Mouse (Mus musculus) forebrain, embryonic 15.5 days (tissue): Measurements from ENCODE around the gene Gm2115. TPM values are rescaled to one million over a fixed set of nuclear protein-coding genes. Genes with fewer than 3 reads are reported as not detected.

Source experiments
- ATAC-seq: fragments of 200-750 bp; cut with Nextera tagmentation; replicated peaks from 2 replicates; pipeline ENCODE4 v1.8.0; 2017; ENCODE audit warnings: mild to moderate bottlenecking, moderate TSS enrichment, moderate library complexity
- H3K27ac ChIP-seq: fragments of 300-500 bp; sonication (generic); replicated peaks from 2 replicates; pipeline ENCODE4 v1.5.1; 2015; ENCODE audit warnings: mild to moderate bottlenecking, inconsistent platforms
- H3K27me3 ChIP-seq: fragments of 300-500 bp; sonication (generic); 2 replicates; pipeline ENCODE4 v1.6.1; 2015; ENCODE audit warnings: inconsistent platforms
- H3K36me3 ChIP-seq: fragments of 300-500 bp; sonication (generic); 2 replicates; pipeline ENCODE4 v1.6.1; 2015; ENCODE audit warnings: mild to moderate bottlenecking, inconsistent platforms
- H3K4me1 ChIP-seq: fragments of 300-500 bp; sonication (generic); 2 replicates; pipeline ENCODE4 v1.6.1; 2015; ENCODE audit warnings: inconsistent platforms
- H3K4me2 ChIP-seq: fragments of 300-500 bp; sonication (generic); replicated peaks from 2 replicates; pipeline ENCODE4 v1.6.1; 2015; ENCODE audit warnings: mild to moderate bottlenecking, inconsistent platforms
- H3K4me3 ChIP-seq: fragments of 300-500 bp; sonication (generic); 2 replicates; pipeline ENCODE4 v1.5.1; 2015; ENCODE audit warnings: mild to moderate bottlenecking, inconsistent platforms
- H3K9ac ChIP-seq: fragments of 300-500 bp; sonication (generic); replicated peaks from 2 replicates; pipeline ENCODE4 v1.6.1; 2015; ENCODE audit warnings: mild to moderate bottlenecking, inconsistent platforms
- H3K9me3 ChIP-seq: fragments of 300-500 bp; sonication (generic); 2 replicates; pipeline ENCODE4 v1.6.1; 2016; ENCODE audit warnings: inconsistent platforms
- WGBS: fragments of 180-500 bp; shearing (Covaris S2); methylation state at CpG from one replicate; pipeline ENCODE4 v1.1.7; 2015; ENCODE audit warnings: mixed read lengths; 5-methylcytosine and 5-hydroxymethylcytosine counted together
- polyA plus RNA-seq: library from polyadenylated mRNA; unstranded; fragments of >200 nt; fragmentation: Nextera tagmentation; extraction: Ambion mirVana; gene quantifications from 2 replicates; pipeline ENCODE4 v1.2.1, GENCODE M21; 2015

Gene Gm2115
- polyA plus RNA-seq, 1 experiment from 2014 or later, result 0.75 TPM

DNA sequence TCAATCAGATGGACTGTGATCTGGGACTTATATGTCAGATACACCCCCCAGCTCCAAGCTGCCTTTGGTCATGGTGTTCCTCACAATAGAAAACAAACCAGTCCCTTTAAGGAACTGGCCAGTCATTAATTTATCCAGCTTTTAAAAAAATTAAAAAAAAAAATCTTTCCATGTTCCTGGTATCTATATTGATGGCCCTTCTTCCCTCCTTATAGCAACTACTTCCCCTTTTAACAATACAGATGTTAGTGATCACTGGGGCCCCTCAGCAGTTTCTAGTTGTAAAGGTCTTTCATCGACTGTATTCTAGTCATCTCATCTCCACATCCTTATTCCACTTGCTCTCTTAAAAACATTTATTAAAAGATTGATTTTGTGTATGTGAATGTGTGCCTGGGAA lies 82.9 kb downstream of the Gm2115 start:
- no peaks in the 10 kb centered on the region for H3K9me3 ChIP-seq
- 94% methylated on average over 1 of the region's 1 CpGs for WGBS
- no peak overlapping the region for H3K9ac ChIP-seq
- no peaks in the 10 kb centered on the region for H3K27me3 ChIP-seq
- H3K27ac ChIP-seq, result no peak overlapping the region
- H3K4me2 ChIP-seq, result no peak overlapping the region
- H3K4me1 ChIP-seq, result no peaks in the 10 kb centered on the region
- no peak overlapping the region for H3K4me3 ChIP-seq
- no peak for ATAC-seq
- H3K36me3 ChIP-seq, result 0 out of 2 replicates have a peak, but pooled peaks cover 6% of the 10 kb centered on the region

DNA sequence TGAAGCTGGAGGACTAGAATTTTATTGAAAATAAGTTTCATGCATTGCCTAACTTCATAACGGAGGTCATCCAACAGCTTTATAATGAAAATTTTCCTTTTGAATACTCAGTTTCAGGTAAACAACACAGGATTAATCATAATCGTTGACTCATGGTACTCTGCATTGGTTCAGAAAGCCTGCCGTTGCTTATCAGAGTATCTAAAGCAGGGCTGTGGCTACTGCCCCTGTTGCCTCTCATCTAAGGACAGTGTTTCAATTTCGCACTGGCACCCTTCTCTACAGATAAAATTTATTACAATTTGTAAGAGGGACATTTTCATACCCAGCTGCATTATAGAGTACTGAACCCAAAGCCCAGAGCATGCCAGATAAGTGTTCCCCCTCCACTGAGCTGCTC lies 83.7 kb downstream of the Gm2115 start:
- no peak overlapping the region for H3K27ac ChIP-seq
- no peak for ATAC-seq
- no peak overlapping the region for H3K4me3 ChIP-seq
- no peak overlapping the region for H3K9ac ChIP-seq
- no peaks in the 10 kb centered on the region for H3K9me3 ChIP-seq
- H3K36me3 ChIP-seq, result 0 out of 2 replicates have a peak, but pooled peaks cover 6% of the 10 kb centered on the region
- WGBS, result 91% methylated on average over 4 of the region's 4 CpGs
- no peaks in the 10 kb centered on the region for H3K4me1 ChIP-seq
- no peak overlapping the region for H3K4me2 ChIP-seq
- H3K27me3 ChIP-seq, result no peaks in the 10 kb centered on the region

DNA sequence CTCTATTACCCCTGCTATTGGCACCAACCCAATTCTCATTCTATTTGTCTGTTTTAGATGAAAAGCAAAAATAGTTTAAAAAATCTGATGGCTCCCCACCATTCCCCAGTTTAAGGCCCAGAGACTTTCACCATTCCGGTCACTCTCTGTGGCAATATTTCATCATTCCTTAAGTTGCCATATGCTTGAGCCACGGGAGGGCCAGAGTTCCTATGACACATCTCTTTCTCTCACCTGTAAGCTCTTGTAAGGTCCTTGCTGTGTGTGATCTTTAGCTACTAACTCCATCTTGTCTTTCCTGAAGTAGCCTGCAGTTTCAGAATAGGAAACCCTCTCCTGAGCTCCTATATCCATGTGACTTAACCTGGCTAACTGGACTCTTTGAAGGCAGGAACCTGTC lies 90.2 kb downstream of the Gm2115 start:
- Histone ChIP-seq H3K4me2 (no peak overlapping the region), H3K4me3 (no peak overlapping the region), H3K36me3 (peaks cover 14% of the 10 kb centered on the region; the same call in 1 of the 2 replicates), H3K4me1 (no peaks in the 10 kb centered on the region), H3K27ac (no peak overlapping the region), H3K9me3 (no peaks in the 10 kb centered on the region), H3K27me3 (no peaks in the 10 kb centered on the region), H3K9ac (no peak overlapping the region)
- WGBS, result 96% methylated on average over 2 of the region's 2 CpGs
- ATAC-seq, result no peak

DNA sequence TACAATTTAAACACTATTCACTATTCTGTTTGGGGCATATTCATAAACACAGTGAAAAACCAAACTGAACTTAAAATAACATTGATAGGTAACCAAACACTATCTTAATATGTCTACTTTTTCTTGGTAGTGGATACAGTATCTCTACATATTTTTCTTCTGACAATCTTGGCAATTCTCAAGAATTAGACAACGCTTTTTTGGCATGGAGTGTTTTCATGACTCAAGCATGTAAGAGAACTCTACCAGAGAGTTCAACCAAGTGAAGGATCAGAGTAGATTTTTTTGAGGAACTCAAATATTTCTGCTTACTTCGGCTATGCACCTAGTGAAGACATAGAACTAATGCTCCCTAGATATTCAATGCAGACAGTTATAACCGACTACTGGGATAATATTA lies 92.2 kb downstream of the Gm2115 start:
- Histone ChIP-seq H3K4me1 (no peaks in the 10 kb centered on the region), H3K27me3 (no peaks in the 10 kb centered on the region), H3K36me3 (peaks cover 17% of the 10 kb centered on the region; the same call in 1 of the 2 replicates), H3K9ac (no peak overlapping the region), H3K9me3 (no peaks in the 10 kb centered on the region), H3K4me3 (no peak overlapping the region), H3K4me2 (no peak overlapping the region), H3K27ac (no peak overlapping the region)
- ATAC-seq, result no peak
- WGBS, result 93% methylated on average over 3 of the region's 3 CpGs

DNA sequence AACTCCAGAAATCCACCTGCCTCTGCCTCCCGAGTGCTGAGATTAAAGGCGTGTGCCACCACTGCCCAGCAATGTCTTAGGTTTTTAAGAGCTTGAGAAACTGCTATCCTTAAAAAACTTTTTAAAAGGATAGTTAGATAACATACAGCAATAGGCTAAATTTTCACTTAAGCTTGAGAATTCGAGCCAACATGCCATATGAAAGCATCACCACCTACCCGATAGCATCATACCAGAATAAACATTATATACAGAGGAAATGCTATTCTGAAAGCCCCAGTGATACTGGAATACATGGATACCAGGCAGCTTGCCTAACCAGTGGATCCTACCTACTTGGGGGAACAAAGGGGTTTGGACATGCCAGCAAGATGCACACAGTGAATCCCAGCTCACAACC lies 95.0 kb downstream of the Gm2115 start:
- no peak for ATAC-seq
- no peak overlapping the region for H3K4me3 ChIP-seq
- no peaks in the 10 kb centered on the region for H3K9me3 ChIP-seq
- H3K4me2 ChIP-seq, result no peak overlapping the region
- 95% methylated on average over 4 of the region's 4 CpGs for WGBS
- no peaks in the 10 kb centered on the region for H3K27me3 ChIP-seq
- H3K36me3 ChIP-seq, result peaks cover 12% of the 10 kb centered on the region; the same call in 1 of the 2 replicates
- H3K4me1 ChIP-seq, result no peaks in the 10 kb centered on the region
- H3K9ac ChIP-seq, result no peak overlapping the region
- no peak overlapping the region for H3K27ac ChIP-seq

GRCm38 (mm10) chr7:84631878-84632277 lies 103.1 kb downstream of the Gm2115 start:
- Histone ChIP-seq H3K9ac (no peak overlapping the region), H3K4me3 (no peak overlapping the region), H3K4me2 (no peak overlapping the region), H3K4me1 (no peaks in the 10 kb centered on the region), H3K9me3 (no peaks in the 10 kb centered on the region), H3K27me3 (no peaks in the 10 kb centered on the region), H3K36me3 (peaks cover 19% of the 10 kb centered on the region; the same call in 1 of the 2 replicates), H3K27ac (no peak overlapping the region)
- no peak for ATAC-seq
- WGBS, result 90% methylated on average over 3 of the region's 3 CpGs

Other genes with a start within 250 kb of the Gm2115 start
- gene Arnt2, start 118.8 kb upstream of the Gm2115 start, polyA plus RNA-seq, result 59.1 and 61.2 TPM in 2 replicates
- 6.1 and 6.8 TPM in 2 replicates for gene Fah, start 77.8 kb downstream of the Gm2115 start, polyA plus RNA-seq
- gene Zfand6, start 161.0 kb downstream of the Gm2115 start, polyA plus RNA-seq, result 190 and 192 TPM in 2 replicates